Mouse (Mus musculus) kidney, postnatal 4 days (tissue): ENCODE results near the gene Pdpk1.

Experiments used
- DNase-seq, 2 experiments: peaks; one replicate each; pipeline ENCODE4 v3.0.0; 2021; ENCODE audit warnings: mixed read lengths in 2 of 2

Gene Pdpk1

GRCm38 (mm10) chr17:24030551-24030950 lies 120.2 kb downstream of the Pdpk1 start:
- no peak for DNase-seq

- no peak for DNase-seq
These were observed 121.2 kb downstream of the Pdpk1 start for GRCm38 (mm10) chr17:24029477-24029876.
